Mouse (Mus musculus): ENCODE measurements at regions not wholly inside any gene's neighbourhood (a gene's known extent, or its start where the extent isn't known, plus 50 kb on each side); places are given as distances from the start of the nearest gene placed in this dataset.

DNA sequence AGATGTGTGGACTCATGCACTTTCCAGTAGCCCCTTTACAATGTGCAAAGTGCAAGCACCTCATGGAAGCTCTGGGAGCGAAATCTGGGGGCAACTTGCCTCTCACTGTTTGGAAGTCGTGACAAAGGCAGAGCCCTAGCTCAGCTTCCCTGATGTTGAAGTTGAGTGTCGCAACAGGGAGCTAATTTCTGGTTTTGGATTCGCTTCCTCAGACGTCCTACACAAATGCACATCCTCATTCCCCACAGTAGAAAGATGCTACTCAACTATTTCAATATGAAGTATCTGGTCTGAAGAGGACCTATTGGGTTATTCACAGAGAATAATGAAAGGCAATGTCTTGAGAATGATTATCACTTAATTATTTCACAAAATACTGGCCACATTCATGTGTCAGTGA, 331.3 kb downstream of the Adgrl2 start:
- no peak for DNase-seq (ENCODE audit: low spot score in 2 of 2)

DNA sequence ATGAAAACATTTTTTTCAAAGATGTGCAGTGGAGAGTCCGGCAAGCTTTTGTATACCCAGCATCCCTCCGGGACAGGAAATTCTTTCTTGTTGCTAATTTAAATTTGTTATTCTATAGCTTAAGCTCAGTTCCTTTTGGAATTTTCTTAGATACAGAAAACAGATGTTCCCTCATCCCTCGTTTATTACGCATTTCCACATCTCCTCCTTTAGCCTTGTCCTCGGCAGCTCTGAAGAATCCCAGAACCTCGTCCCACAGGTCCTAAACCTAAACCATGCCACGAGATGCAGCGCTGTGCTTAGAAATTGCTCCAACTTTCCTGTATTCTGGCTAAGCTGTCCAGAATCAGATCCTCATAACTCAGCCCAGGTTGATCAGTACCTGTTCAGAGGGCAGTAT, 332.0 kb downstream of the Adgrl2 start:
- DNase-seq (ENCODE audit: low spot score in 2 of 2): no peak

DNA sequence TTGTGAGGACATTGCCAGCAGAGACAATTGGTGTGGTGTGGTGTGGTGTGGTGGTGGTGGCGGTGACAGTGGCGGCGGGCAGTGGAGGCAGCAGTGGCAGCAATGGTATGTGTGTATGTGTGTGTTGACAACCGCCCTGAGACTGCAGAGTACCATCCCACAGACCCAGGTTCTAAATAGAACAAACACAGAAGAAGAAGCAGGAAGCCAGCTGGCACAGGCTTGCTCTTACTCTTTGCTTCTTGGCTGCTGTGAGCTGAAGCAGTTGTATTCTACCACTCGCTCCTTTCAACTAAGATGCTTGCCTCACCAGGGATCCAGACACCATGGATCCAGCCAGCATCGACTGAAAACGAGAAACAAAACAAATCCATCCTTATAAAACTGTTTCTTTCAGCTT, 334.2 kb downstream of the Adgrl2 start:
- DNase-seq (ENCODE audit: low spot score in 2 of 2): no peak

DNA sequence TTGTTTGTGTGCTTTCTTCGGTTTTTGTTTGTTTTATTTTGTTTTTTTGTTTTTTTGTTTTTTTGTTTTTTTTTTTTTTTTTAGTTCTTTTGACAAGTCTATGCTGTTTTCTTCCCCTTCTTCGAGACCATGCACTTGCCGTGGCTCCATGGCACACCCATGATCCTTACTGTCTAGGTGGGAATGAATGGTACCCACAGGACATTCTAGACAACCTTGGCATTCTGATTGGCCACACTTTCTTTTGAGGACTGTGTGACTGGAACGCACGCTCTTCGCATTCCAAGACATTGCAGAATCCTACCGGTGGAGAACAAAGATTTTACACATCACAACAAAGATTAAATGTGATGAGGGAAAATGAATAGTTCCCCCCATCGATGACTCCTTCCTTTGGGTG, 340.1 kb downstream of the Adgrl2 start:
- no peak for DNase-seq (ENCODE audit: low spot score in 2 of 2)

DNA sequence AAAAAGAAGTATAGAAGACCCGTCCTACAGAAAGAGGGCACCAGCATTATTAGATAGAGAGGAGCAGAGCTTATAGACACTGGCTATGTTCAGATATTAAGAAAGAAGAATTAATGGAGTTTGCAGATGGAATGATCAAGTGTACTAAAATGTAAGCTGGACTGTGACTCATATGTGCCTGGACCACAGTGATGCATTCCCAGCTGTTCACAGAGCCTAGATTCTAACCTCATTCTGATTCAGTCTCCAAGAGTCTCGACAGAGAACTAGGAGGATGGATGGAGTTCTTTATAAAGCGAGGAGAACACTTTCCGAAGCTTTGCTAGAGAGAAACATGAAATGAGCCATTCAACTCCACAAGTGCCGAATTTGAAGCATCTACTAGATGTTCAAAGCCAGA, 345.4 kb downstream of the Adgrl2 start:
- DNase-seq (ENCODE audit: low spot score in 2 of 2): no peak

DNA sequence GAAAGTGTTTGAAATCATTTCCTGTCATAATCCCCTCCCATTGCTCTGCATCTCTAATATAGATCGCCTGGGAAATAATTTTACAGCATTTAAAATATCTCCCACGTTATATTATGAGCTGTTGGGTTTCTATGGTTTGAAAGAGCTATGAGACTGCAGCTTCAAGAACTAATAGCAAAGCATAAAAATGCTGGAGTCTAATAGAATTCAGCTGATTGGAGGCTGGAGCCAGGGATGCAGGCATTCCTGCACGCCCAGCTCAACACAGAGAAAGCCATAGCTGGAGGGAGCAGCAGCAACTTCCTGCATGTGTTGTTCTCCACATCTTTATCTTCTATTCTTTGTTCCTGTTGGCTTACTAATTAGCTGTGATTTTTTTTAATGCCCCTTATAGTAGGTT, 348.8 kb downstream of the Adgrl2 start:
- no peak for DNase-seq (ENCODE audit: low spot score in 2 of 2)

DNA sequence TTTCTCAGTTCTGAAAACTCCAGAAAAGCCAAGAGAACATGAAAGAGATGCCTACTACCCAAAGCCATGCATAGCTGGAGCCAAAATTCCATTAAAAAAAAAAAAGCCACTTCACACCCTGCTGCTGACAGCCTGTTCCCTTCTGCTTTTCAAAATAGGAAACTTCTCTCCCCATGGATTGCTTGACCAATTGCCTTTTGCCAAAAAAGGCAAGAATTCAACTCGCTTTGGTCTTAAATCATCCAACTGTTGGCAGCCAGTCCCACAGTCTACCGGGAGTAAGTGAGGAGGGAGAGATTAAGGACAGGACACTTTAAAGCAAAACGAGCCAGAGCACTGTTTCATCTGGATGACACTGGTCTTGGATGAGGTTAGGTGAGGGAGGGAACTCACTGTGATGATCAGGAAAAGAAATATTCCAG, 349.7 kb downstream of the Adgrl2 start:
- no peak for DNase-seq (ENCODE audit: low spot score in 2 of 2)

DNA sequence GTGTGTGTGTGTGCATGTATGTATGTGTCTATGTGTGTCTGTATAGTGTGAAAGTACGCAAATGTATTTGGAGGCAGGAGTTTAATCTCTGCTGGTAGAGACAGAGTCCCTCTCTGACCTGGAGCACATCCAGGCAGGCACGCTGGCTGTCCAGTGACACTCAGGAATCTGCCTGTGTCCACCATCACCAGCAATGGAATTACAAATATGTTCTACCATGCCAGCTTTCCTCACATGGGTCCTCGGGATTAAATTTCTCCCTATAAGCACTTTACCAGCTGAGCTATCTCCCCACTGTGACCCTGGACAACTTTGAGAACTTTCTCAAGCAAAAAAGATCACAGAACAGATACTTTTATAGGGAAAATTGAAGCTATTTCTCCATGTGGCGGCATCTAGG, 355.3 kb downstream of the Adgrl2 start:
- DNase-seq (ENCODE audit: low spot score in 2 of 2): no peak

DNA sequence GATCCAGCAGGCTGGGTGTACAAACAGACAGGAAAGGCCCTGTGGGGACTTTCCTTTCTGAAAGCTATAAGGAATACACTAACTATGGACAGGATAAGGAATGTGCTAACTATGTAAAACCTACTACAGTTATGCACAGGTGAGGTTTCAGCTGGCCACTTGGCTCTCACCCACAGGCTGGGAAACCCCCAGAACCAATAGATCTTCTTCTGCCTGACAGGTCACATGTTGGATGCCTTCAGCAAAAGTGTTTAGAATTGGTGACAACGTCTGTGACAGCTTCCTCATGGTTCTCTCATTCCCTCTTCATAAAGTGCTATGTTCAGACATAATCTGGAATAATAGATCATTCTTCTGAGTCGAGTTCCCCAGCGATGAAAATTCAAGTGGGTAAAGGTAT, 356.0 kb downstream of the Adgrl2 start:
- no peak for DNase-seq (ENCODE audit: low spot score in 2 of 2)

DNA sequence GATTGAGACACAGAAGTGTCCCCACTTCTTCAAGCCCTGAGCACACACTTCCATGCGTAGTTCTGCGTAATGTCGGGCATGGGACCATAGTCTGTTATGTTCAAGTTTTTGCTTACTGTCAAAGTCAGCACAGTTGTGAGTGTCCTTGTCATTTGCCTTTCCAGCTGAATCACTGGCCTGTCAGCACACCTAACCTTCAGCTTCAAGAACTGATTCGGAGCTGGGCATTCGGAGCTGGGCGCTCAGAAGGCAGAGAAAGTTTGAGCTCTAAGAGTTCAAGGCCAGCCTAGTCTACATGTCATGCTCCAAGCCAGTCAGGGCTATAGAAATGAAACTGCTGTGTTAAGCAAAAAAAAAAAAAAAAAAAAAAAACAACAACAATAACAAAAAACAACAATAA, 357.1 kb downstream of the Adgrl2 start:
- no peak for DNase-seq (ENCODE audit: low spot score in 2 of 2)

DNA sequence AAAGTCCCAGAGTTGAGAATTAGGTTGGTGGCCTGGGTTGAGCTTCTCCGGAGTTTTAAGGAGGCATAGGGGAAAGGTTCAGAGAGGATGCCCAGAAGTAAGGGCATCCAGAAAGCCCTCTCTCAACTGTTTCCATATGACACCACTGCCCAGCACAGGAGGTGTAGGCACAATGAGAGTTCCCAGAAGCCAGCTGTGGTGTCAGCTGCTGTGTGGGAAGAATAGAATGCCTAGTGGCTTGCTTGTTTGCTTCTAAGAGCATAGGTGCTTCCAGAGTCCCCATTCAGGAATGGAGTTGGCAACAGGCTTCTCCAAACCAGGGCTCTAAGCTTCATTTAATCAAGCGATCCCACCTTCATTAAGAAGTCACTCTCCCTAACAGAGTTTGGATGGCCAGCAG, 357.9 kb downstream of the Adgrl2 start:
- no peak for DNase-seq (ENCODE audit: low spot score in 2 of 2)

DNA sequence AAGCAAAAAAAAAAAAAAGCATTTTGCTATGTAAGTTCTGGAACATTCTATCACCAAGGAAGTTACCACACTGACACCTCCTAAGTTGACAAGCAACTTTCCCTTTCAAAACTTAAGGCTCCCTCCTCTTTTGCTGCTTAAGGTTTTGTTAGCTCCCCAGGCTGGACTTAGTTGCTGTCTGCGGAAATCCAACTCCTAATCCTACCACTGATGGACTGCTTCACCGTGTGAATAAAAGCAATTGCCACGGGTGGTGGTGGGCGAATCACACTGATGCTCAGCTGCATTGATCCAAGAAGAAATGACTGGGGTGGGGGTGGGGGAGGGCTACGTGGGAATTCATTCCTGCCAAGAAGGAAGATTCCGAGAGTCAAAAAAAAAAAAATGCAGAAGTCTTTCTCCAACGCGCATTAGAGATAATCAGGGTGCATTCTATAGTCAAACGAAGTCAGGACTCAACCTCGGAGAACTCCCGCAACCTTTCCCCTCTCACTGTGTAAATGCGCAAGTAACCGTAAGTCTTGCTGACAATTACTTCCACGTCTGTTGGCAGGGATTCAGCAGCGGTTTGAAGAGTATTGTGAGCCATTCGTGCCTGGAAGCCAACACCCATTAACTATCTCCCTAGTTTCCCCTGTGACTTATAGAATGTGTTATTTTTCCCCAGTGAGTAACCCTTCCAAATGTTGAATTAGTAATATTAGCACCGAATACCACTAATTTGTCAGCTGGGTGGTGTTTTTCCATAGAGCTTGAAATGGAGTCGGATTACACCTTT, 358.8 kb downstream of the Adgrl2 start:
- no peak for DNase-seq (ENCODE audit: low spot score in 2 of 2)

DNA sequence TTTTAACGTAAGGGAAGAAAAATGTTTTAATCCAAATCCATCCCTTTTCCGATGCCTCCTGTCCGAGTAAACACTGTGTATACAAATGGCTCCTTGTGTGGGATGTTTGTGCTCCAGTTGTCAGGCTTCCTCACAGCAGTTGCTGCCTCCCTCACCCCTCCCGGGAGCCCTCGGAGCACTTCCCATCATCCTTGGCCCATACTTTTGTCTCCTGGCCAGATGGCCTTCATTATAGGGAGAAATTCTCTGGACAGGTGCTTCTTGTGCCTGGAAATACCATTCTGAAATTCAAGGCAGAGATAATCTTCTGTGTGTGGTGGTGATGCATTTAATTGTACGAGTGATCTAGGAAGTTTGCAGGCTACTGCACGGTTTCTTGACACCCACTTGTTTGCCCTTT, 359.5 kb downstream of the Adgrl2 start:
- DNase-seq (ENCODE audit: low spot score in 2 of 2): no peak

DNA sequence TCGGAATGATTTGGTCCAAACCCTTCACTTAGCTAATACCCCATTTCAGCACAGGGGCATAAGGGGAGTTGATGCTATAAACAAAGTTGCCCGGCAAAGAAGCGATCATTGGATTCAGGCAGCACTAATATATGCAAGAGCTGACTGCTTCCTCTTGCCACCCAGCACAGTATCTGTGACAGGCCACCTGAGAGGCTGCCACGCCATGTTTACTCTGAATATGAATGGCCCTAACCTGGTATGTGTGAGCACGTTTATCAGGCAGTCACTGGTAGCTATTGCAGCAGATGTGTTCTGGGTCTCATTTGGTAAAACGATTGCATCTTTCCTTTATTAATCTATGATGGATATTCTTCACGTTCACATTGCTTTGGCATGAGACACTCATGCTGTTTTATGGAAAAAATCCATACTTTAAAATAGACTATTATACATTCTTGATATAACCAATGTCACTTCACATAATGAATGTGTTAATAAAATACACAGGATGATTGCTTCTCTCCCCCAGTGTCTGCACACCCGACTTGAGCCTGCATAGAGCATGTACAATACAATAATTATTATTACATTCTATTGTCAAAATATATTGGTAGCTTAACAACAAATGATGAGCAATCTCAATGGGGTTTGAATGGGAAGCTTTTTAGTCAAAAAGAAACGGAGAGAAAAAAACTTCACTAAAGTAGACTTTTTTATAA, 375.2 kb downstream of the Adgrl2 start:
- no peak for DNase-seq (ENCODE audit: low spot score in 2 of 2)

DNA sequence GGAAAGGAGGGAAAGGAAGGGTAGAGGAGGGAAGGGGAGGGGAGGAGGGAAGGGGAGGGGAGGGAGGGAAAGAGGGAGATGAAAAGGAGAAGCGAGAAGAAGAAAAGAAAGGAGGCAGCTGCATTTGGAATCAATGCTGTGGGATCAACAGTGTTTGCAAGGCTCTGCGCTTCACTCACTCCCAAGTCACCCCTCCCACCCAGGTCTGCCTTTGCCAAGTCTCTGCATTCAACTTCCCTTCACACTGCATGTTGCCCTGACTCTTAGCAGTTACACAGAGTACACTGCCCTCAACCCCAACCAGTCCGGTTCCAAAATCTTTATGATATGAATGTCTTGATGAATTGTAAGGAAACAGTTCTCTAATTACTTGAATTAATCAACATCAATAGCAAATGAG, 376.9 kb downstream of the Adgrl2 start:
- no peak for DNase-seq (ENCODE audit: low spot score in 2 of 2)

DNA sequence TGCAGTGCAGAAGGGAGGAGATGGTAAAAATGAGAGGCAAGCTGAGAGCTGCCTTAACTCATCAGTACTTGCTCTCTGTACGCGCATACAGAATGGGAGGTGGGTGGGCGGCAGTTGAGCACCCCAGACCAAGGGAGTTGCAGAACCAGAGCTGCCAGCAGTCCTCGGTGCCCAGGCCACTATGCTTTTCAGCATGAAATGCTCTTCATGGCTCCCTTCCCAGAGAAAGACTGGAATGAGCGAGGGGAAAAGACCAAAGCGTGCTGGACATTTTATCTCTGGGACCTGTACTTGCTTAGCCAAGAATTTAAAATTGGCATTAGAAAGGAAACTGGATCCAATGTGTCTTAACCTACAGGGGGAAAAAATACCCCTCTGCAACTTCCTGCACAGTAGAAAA, 387.1 kb downstream of the Adgrl2 start:
- DNase-seq (ENCODE audit: low spot score in 2 of 2): no peak

DNA sequence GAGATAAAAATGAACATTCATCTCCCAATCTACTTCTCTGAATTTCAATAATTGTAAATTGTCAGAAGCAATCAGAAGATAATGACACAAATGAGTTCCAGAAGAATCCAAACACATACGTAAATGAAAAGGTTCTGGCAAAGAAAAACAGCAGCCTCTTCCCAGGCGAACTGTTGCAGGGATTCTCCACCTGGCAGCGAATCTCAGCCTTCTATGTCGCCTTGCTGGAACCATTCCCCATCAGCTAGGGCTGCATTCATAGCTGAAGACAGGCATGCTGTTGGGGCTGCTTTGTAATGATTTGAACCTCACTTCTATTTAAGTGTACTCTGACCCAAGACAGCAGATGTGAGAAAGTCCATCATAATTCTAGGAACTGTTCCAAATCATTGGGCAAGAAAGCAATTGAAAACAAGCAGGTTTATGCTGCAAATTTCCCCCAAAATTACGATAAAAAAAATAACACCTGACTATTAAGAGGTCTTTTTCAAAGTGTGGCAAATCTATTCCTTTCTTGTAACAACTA, 387.6 kb downstream of the Adgrl2 start:
- DNase-seq (ENCODE audit: low spot score in 2 of 2): no peak

DNA sequence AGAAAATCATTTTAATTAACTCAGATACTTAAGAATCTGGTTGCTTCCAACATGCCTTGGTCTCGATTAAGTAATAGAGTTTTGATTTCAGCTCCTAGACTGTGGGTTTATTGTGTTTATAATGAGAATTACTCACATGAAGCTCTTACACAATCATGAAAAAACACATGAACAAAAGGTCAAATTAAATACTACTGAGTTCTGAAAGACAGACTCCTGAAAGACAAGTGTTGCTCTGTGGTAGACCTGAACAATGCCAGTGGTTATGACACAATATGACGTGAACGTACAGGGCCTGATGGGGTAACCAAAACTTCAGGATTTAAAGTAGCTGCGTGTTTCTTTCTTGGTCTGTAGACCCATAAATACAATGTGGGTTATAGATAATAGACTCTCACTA, 394.8 kb downstream of the Adgrl2 start:
- no peak for DNase-seq (ENCODE audit: low spot score in 2 of 2)

DNA sequence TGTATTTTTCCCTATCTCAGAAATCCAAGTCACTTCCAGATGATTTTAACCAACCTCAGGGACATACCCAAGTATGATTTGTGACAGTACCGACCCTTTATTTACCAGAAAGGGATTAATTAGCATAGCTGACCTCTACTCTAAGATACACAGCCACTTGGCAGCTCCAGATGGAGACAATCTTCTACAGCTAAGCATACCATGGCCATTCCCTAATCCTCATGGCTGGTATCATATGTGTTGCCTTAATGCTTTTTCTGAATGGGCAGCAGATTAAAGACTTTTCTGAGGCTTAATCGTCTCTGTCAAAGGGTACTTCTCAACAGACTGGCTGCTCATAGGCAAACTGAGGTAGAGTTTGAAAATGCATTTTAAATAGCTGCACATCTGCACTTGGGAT, 400.8 kb downstream of the Adgrl2 start:
- DNase-seq (ENCODE audit: low spot score in 2 of 2): no peak

DNA sequence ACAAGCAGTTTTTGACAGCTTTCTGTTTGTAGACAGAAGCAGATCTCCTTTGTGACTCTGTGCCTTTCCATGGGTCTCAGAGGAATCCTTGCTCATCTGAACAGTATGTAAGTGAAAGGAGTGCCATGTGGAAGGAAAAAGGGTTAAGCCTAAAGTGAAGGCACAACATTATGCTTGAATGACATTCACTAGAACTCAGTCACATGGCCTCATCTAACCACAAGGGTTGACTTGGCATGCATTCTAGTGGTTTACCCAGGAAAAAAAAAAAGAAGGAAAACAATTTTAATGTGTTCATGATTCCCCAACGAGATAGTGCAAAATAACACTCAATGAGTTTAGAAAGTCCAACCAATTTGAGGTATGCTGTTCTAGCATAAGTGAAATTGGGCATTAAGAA, 414.6 kb downstream of the Adgrl2 start:
- DNase-seq (ENCODE audit: low spot score in 2 of 2): no peak

DNA sequence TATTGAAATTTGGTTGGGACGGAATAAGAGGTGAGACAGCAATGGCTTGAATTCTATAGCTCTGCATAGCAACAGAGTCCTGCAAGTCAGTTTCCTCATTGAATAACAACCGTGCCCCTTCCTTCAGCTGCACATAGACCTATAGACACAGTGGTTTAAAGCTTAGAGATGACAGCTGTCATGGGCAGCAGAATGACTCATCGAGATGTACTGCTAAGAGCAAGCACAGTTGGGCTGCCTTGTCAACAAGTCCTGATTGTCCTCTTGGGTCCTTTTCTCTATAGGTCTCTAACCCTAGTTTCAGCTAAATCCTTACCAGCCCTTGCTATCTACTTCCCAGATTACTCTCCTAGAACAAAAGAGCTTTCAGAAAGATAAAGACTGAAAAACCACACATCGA, 417.9 kb downstream of the Adgrl2 start:
- DNase-seq (ENCODE audit: low spot score in 2 of 2): no peak

DNA sequence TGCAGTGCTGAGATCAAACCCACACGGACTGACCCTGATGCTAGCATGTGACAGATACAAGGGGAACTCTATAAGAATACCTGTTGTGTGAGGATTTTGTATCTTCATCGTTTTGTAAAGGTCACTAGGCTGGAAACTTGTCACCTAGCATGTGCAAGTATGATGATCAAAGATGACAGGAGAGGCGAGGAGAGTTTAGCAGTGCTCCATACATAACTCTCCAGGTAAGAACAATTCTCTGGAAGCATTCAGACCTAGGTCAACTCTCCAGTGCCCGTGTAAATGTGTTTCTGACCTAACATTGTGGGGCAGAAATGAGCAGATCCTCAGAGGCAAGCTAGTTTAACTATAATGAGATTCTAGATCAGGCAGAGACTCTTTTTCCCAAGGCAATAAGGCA, 425.6 kb downstream of the Adgrl2 start:
- DNase-seq (ENCODE audit: low spot score in 2 of 2): no peak

DNA sequence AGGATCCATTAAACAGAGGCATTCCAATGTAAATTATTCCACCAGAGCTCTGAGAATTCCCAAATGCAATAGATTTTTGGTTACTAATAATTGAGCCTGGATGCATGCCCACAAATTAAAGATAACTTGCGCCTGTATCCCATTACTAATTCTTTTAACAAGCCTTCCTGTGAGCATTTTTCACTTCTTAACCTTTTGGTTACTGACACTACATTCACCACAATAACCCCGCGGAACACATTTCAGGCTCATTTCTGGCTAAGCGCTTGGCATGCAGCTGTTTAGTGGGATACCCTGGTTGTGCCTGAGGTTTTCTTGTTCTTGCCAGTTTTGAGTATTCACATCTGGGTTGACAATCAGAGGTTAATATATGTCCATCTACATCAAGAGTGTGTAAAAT, 429.1 kb downstream of the Adgrl2 start:
- no peak for DNase-seq (ENCODE audit: low spot score in 2 of 2)
